9 mouse cellular contexts compared by ENCODE assay signal in genomic region chr7:30453766-30454165, GRCm38 (mm10). TPM values are rescaled to one million over a fixed set of nuclear protein-coding genes. Genes with fewer than 3 reads are reported as not detected.
DNase-seq lines count a peak whose midpoint lies in the region; ATAC-seq lines count a peak whose summit lies in the region.
"Had no signal": no experiment of that assay in that cellular context is flagged by ENCODE, and none has a peak within 500 bp of the region (broad histone marks: within the 10 kb centered on the region; RNA-seq: fewer than 3 reads in every experiment).

No protein-coding gene starts in this region.

- no peaks in the 10 kb centered on the region for H3K36me3 ChIP-seq in heart, embryonic 11.5 days (ENCODE audit: control insufficient read depth, insufficient read depth, low read length)

- no peak for DNase-seq in heart, postnatal 4 days
- DNase-seq in c-Kit-positive CD71-positive TER-119-positive erythroid progenitor cells, embryonic 14.5 days (ENCODE audit: low spot score) = peak; percentile 37
- DNase-seq in kidney, adult 9 months = peak; percentile 63
- peak; percentile 66 for DNase-seq in lung, postnatal 36 days
- peak; percentile 48 for DNase-seq in thymus, postnatal 25 days
- DNase-seq in gastrocnemius, postnatal 25 days = no peak
- no peak for DNase-seq in gastrocnemius, postnatal 4 days (ENCODE audit: low spot score in 2 of 2)

- no peaks in the 10 kb centered on the region for H3K4me1 ChIP-seq in heart, embryonic 11.5 days (ENCODE audit: control insufficient read depth, insufficient read depth, low read length)

- no peak for ATAC-seq in heart, embryonic 11.5 days (replicated peaks; ENCODE audit: insufficient number of reproducible peaks, low FRiP score, low TSS enrichment)
- ATAC-seq: Patski had no signal

- H3K9ac ChIP-seq in heart, embryonic 11.5 days (ENCODE audit: low read depth, low read length) = no peak overlapping the region

- 4% methylated on average over 25 of the region's 25 CpGs for WGBS in heart, embryonic 11.5 days (ENCODE audit: insufficient replicate concordance)

- H3K9me3 ChIP-seq in heart, embryonic 11.5 days (replicated peaks; ENCODE audit: control insufficient read depth, low read length) = no peaks in the 10 kb centered on the region

- H3K27ac ChIP-seq in heart, embryonic 11.5 days (ENCODE audit: low read depth, low read length) = no peak overlapping the region

- H3K4me3 ChIP-seq in heart, embryonic 11.5 days (ENCODE audit: low read depth, low read length) = peak overlapping the region; percentile 8; the same call in 1 of the 2 replicates

- H3K4me2 ChIP-seq in heart, embryonic 11.5 days = 0 out of 2 replicates have a peak overlapping the region, but pooled peaks have one; percentile 34

- H3K27me3 ChIP-seq in heart, embryonic 11.5 days (ENCODE audit: control insufficient read depth, insufficient read depth, low read length) = peaks cover 77% of the 10 kb centered on the region

RNA-seq across cellular contexts. Expression of gene Kirrel2, which starts 3.7 kb away (rescaled TPM):
- 1.5 and 3.7 TPM in 2 replicates for polyA plus RNA-seq in heart, embryonic 11.5 days (2014; fragmentation: Nextera tagmentation; extraction: Ambion mirVana)
- under 1 TPM in 1 of 2 experiments, not detected in 1; 0.34 TPM for total RNA-seq in heart, postnatal 4 days (2021)
- not detected for total RNA-seq in gastrocnemius, postnatal 25 days (2021)
- under 1 TPM; 0.39 to 0.93 TPM for total RNA-seq in gastrocnemius, postnatal 4 days (2021)
- polyA plus RNA-seq: Patski had no signal

RNA-seq across cellular contexts. Expression of gene Nphs1, which starts 4.3 kb away (rescaled TPM):
- 0.10 and 0.37 TPM in 2 replicates for polyA plus RNA-seq in heart, embryonic 11.5 days (2014; fragmentation: Nextera tagmentation; extraction: Ambion mirVana)
- total RNA-seq in heart, postnatal 4 days (2021) = not detected
- total RNA-seq in gastrocnemius, postnatal 25 days (2021) = not detected
- total RNA-seq in gastrocnemius, postnatal 4 days (2021) = not detected
- polyA plus RNA-seq: Patski had no signal

RNA-seq across cellular contexts. Expression of gene Aplp1, which starts 8.4 kb away (rescaled TPM):
- 34.9 and 37.8 TPM in 2 replicates for polyA plus RNA-seq in heart, embryonic 11.5 days (2014; fragmentation: Nextera tagmentation; extraction: Ambion mirVana)
- 1 to 10 TPM; 6.0 to 7.4 TPM for total RNA-seq in heart, postnatal 4 days (2021)
- under 1 TPM; 0.72 to 0.95 TPM for total RNA-seq in gastrocnemius, postnatal 25 days (2021)
- total RNA-seq in gastrocnemius, postnatal 4 days (2021) = 1 to 10 TPM; 3.5 to 4.2 TPM

RNA-seq across cellular contexts. Expression of gene Nfkbid, which starts 32.2 kb away (rescaled TPM):
- polyA plus RNA-seq in heart, embryonic 11.5 days (2014; fragmentation: Nextera tagmentation; extraction: Ambion mirVana) = 1.0 and 1.4 TPM in 2 replicates
- total RNA-seq in heart, postnatal 4 days (2021) = 1 to 10 TPM in 1 of 2 experiments, under 1 TPM in 1; 0.43 to 1.3 TPM
- under 1 TPM in 1 of 2 experiments, not detected in 1; 0.27 TPM for total RNA-seq in gastrocnemius, postnatal 25 days (2021)
- under 1 TPM; 0.56 to 0.67 TPM for total RNA-seq in gastrocnemius, postnatal 4 days (2021)

RNA-seq across cellular contexts. Expression of gene Hcst, which starts 34.1 kb away (rescaled TPM):
- polyA plus RNA-seq in heart, embryonic 11.5 days (2014; fragmentation: Nextera tagmentation; extraction: Ambion mirVana) = 0.53 and 0.99 TPM in 2 replicates
- total RNA-seq in heart, postnatal 4 days (2021) = under 1 TPM in 1 of 2 experiments, not detected in 1; 0.88 TPM
- not detected for total RNA-seq in gastrocnemius, postnatal 25 days (2021)
- total RNA-seq in gastrocnemius, postnatal 4 days (2021) = under 1 TPM in 1 of 2 experiments, not detected in 1; 0.74 TPM
- polyA plus RNA-seq: Patski had no signal

Comparison
In these comparisons a context has a peak if more than half of its experiments do, and no peak if none do; other contexts are left out.
1. DNase-seq: peak in c-Kit-positive CD71-positive TER-119-positive erythroid progenitor cells, embryonic 14.5 days (single experiment), kidney, adult 9 months (single experiment), lung, postnatal 36 days (single experiment) and thymus, postnatal 25 days (single experiment); none in heart, postnatal 4 days (single experiment), gastrocnemius, postnatal 25 days (single experiment) and gastrocnemius, postnatal 4 days (0 of 2).